Mouse (Mus musculus) embryonic facial prominence, embryonic 12.5 days (tissue): ENCODE measurements around the gene Smcp. TPM values are rescaled to one million over a fixed set of nuclear protein-coding genes. Genes with fewer than 3 reads are reported as not detected.

Source experiments
- ATAC-seq: fragments of 200-750 bp; cut with Nextera tagmentation; 2 replicates; pipeline ENCODE4 v1.8.0; 2017; ENCODE audit not compliant: insufficient number of reproducible peaks, insufficient read depth, low FRiP score, low TSS enrichment
- H3K27ac ChIP-seq: fragments of 300-500 bp; sonication (generic); 2 replicates; pipeline ENCODE4 v1.5.1; 2016; ENCODE audit warnings: mild to moderate bottlenecking
- H3K27me3 ChIP-seq: fragments of 300-500 bp; sonication (generic); 2 replicates; pipeline ENCODE4 v1.6.1; 2016; ENCODE audit warnings: mild to moderate bottlenecking, moderate library complexity
- H3K36me3 ChIP-seq: fragments of 300-500 bp; sonication (generic); 2 replicates; pipeline ENCODE4 v1.6.1; 2016; ENCODE audit warnings: mild to moderate bottlenecking
- H3K4me1 ChIP-seq: fragments of 300-500 bp; sonication (generic); 2 replicates; pipeline ENCODE4 v1.6.1; 2016
- H3K4me2 ChIP-seq: fragments of 300-500 bp; sonication (generic); replicated peaks from 2 replicates; pipeline ENCODE4 v1.6.1; 2016; ENCODE audit warnings: mild to moderate bottlenecking, moderate library complexity
- H3K4me3 ChIP-seq: fragments of 300-500 bp; sonication (generic); 2 replicates; pipeline ENCODE4 v1.5.1; 2016; ENCODE audit warnings: mild to moderate bottlenecking
- H3K9ac ChIP-seq: fragments of 300-500 bp; sonication (generic); 2 replicates; pipeline ENCODE4 v1.6.1; 2016; ENCODE audit warnings: mild to moderate bottlenecking, moderate library complexity
- H3K9me3 ChIP-seq: fragments of 300-500 bp; sonication (generic); 2 replicates; pipeline ENCODE4 v1.6.1; 2016; ENCODE audit warnings: mild to moderate bottlenecking, moderate library complexity
- WGBS: fragments of 180-500 bp; shearing (Covaris S2); methylation state at CpG from one replicate; pipeline ENCODE4 v1.1.7; 2016; 5-methylcytosine and 5-hydroxymethylcytosine counted together
- polyA plus RNA-seq: library from polyadenylated mRNA; unstranded; fragments of >200 nt; fragmentation: Nextera tagmentation; extraction: Ambion mirVana; gene quantifications from 2 replicates; pipeline ENCODE4 v1.2.1, GENCODE M21; 2016

Gene Smcp
- polyA plus RNA-seq, 1 experiment from 2014 or later: not detected

- H3K27ac ChIP-seq: no peak overlapping the region
- H3K4me1 ChIP-seq: no peaks in the 10 kb centered on the region
- no peak overlapping the region for H3K4me3 ChIP-seq
- H3K9me3 ChIP-seq: no peaks in the 10 kb centered on the region
- no peaks in the 10 kb centered on the region for H3K27me3 ChIP-seq
- H3K36me3 ChIP-seq: no peaks in the 10 kb centered on the region
- 58% methylated on average over 3 of the region's 3 CpGs for WGBS
- ATAC-seq: no peak
- no peak overlapping the region for H3K9ac ChIP-seq
- no peak overlapping the region for H3K4me2 ChIP-seq
Measured at GRCm38 (mm10) chr3:92583164-92583826, 5.5 kb downstream of the Smcp start.

- no peaks in the 10 kb centered on the region for H3K9me3 ChIP-seq
- no peak overlapping the region for H3K27ac ChIP-seq
- no peaks in the 10 kb centered on the region for H3K27me3 ChIP-seq
- no peak overlapping the region for H3K4me3 ChIP-seq
- no peak overlapping the region for H3K9ac ChIP-seq
- H3K4me2 ChIP-seq: no peak overlapping the region
- 88% methylated on average over 1 of the region's 1 CpGs for WGBS
- ATAC-seq: no peak
- no peaks in the 10 kb centered on the region for H3K4me1 ChIP-seq
- no peaks in the 10 kb centered on the region for H3K36me3 ChIP-seq
Measured at GRCm38 (mm10) chr3:92579508-92579907, 9.3 kb downstream of the Smcp start.

DNA sequence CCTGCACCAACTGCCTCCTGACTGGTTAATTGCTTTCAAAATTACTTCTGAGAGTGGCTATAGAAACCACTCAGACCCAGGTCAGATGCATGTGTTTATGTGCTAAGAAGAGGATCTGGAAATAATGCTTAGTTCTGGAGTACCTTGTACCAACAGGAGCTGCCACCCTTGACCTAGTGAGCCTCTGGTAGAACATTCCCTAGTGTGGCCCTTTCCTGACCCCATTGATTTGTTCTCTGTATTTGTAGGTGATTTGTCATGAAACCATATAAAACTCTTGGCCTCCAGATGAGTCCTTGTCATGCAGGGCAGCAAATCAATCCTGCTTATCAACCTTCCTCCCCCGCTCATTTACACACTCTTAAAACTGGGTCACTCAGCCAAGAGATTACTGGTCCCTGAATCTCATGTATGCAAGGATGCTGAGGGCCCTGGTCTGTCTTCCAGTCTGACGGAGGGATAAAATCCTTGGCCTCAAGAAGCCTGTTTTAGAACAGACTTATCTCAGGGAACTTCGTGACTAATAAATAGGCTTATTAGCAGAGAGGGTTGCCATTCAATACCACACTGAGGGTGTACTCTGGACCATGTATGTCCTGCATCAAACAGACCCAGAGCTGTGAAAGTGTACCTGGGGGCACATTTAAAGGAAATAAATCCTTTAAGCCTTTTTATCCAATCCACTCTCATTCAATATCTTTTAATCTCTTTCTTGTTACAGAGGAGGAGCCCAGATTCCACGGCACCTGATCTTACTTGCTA lies 10.0 kb downstream of the Smcp start:
- Histone ChIP-seq H3K4me3 (no peak overlapping the region), H3K9ac (no peak overlapping the region), H3K9me3 (no peaks in the 10 kb centered on the region), H3K27me3 (no peaks in the 10 kb centered on the region), H3K4me1 (no peaks in the 10 kb centered on the region), H3K36me3 (no peaks in the 10 kb centered on the region), H3K27ac (no peak overlapping the region), H3K4me2 (no peak overlapping the region)
- ATAC-seq: no peak
- 73% methylated on average over 4 of the region's 4 CpGs for WGBS

- Histone ChIP-seq H3K27me3 (no peaks in the 10 kb centered on the region), H3K36me3 (no peaks in the 10 kb centered on the region), H3K9me3 (no peaks in the 10 kb centered on the region), H3K9ac (no peak within 1 kb of the TSS), H3K27ac (no peak within 1 kb of the TSS), H3K4me1 (no peaks in the 10 kb centered on the region), H3K4me2 (no peak within 1 kb of the TSS), H3K4me3 (no peak within 1 kb of the TSS)
- ATAC-seq: no peak
- WGBS: 82% methylated on average over 1 of the region's 1 CpGs
Measured at GRCm38 (mm10) chr3:92573449-92574041, 15.3 kb downstream of the Smcp start, which contains the start of gene Ivl. Ivl (minus strand) TSS chr3:92573735.

DNA sequence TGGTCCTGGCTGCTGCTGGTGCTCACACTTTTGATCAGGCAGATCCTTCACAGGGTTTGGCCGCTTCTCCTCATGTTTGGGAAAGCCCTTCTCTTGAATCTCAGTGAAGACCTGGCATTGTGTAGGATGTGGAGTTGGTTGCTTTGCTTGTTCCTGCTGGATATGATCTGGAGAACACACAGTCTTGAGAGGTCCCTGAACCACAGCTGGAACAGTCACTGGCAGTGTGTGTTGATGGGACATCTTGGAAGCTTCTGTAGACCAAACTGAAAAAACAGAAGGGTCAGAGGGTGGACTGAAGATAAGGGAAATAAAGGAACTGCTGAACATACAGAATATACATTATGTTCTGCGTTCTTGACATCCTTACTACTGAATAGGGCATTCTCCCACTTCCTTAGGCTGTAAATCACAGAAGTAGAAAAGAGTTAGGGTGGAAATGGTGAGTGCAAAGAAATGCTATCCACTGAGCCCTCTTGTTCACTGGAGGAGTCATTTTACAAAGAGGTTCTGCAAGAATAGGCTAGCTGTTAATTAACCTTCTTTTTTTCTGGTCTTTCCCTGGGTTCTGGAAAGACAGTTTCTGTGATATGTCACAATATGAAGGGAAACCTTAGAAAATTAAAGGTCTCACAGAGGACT lies 16.2 kb downstream of the Smcp start:
- Histone ChIP-seq H3K9ac (no peak overlapping the region), H3K9me3 (no peaks in the 10 kb centered on the region), H3K36me3 (no peaks in the 10 kb centered on the region), H3K27me3 (no peaks in the 10 kb centered on the region), H3K27ac (no peak overlapping the region), H3K4me1 (no peaks in the 10 kb centered on the region), H3K4me2 (no peak overlapping the region), H3K4me3 (no peak overlapping the region)
- 63% methylated on average over 2 of the region's 2 CpGs for WGBS
- no peak for ATAC-seq

GRCm38 (mm10) chr3:92568752-92569151 lies 20.0 kb downstream of the Smcp start:
- no peak overlapping the region for H3K27ac ChIP-seq
- ATAC-seq: no peak
- H3K4me1 ChIP-seq: no peaks in the 10 kb centered on the region
- H3K27me3 ChIP-seq: no peaks in the 10 kb centered on the region
- H3K9me3 ChIP-seq: no peaks in the 10 kb centered on the region
- 91% methylated on average over 2 of the region's 2 CpGs for WGBS
- no peak overlapping the region for H3K9ac ChIP-seq
- no peak overlapping the region for H3K4me3 ChIP-seq
- no peaks in the 10 kb centered on the region for H3K36me3 ChIP-seq
- H3K4me2 ChIP-seq: no peak overlapping the region

- no peak for ATAC-seq
- H3K4me2 ChIP-seq: no peak overlapping the region
- H3K27ac ChIP-seq: no peak overlapping the region
- H3K4me3 ChIP-seq: no peak overlapping the region
- H3K9ac ChIP-seq: no peak overlapping the region
- H3K9me3 ChIP-seq: no peaks in the 10 kb centered on the region
- no peaks in the 10 kb centered on the region for H3K27me3 ChIP-seq
- H3K36me3 ChIP-seq: no peaks in the 10 kb centered on the region
- no peaks in the 10 kb centered on the region for H3K4me1 ChIP-seq
Measured at GRCm38 (mm10) chr3:92565418-92565817, 23.4 kb downstream of the Smcp start.

DNA sequence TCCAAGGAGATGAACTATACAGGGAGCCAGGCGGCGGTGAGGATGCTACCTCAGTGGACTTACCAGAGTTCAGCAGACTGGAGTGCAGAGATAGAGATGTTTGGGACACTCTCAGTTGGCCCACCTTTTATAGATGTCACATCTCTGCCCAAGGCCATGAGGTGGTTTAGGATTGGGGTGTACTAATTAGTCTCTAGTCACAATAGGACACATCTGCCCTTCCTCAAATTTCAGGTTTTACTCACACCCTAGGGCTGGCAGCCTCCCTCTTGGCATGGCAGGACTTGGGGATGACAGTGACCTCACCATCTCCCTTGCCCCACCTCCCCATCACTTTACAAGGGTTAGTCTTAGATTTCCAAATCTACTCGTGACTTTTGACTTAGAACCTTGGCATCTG lies 54.4 kb downstream of the Smcp start, which contains the start of gene 2310046K23Rik:
TSS of gene 2310046K23Rik (minus strand) at position 101 of the 400 bp plus-strand sequence.
- Histone ChIP-seq H3K4me2 (no peak within 1 kb of the TSS), H3K4me3 (no peak within 1 kb of the TSS), H3K27ac (no peak within 1 kb of the TSS), H3K36me3 (no peaks in the 10 kb centered on the region), H3K27me3 (no peaks in the 10 kb centered on the region), H3K9me3 (no peaks in the 10 kb centered on the region), H3K4me1 (no peaks in the 10 kb centered on the region), H3K9ac (no peak within 1 kb of the TSS)
- ATAC-seq: no peak
- 93% methylated on average over 3 of the region's 3 CpGs for WGBS

Other genes starting within 250 kb of the Smcp start
- gene Sprr2d, start 249.9 kb downstream of the Smcp start, polyA plus RNA-seq: not detected in 2 replicates
- not detected in 2 replicates for gene Sprr2e, start 236.9 kb downstream of the Smcp start, polyA plus RNA-seq
- not detected in 2 replicates for gene Sprr2f, start 223.8 kb downstream of the Smcp start, polyA plus RNA-seq
- gene Sprr2h, start 203.3 kb downstream of the Smcp start, polyA plus RNA-seq: not detected in 2 replicates
- not detected in 2 replicates for gene Sprr2i, start 181.0 kb downstream of the Smcp start, polyA plus RNA-seq
- gene Sprr2j-ps, start 170.9 kb downstream of the Smcp start, polyA plus RNA-seq: not detected in 2 replicates
- 5.9 and 7.5 TPM in 2 replicates for gene Gm9774, start 159.6 kb downstream of the Smcp start, polyA plus RNA-seq
- not detected in 2 replicates for gene Sprr2k, start 156.4 kb downstream of the Smcp start, polyA plus RNA-seq
- gene Sprr1b, start 150.2 kb downstream of the Smcp start, polyA plus RNA-seq: not detected in 2 replicates
- gene Sprr3, start 130.3 kb downstream of the Smcp start, polyA plus RNA-seq: not detected in 2 replicates
- 0.29 and 0.55 TPM in 2 replicates for gene Sprr1a, start 103.1 kb downstream of the Smcp start, polyA plus RNA-seq
- not detected in 2 replicates for gene Sprr4, start 88.5 kb downstream of the Smcp start, polyA plus RNA-seq
- gene 2310046K23Rik, start 54.5 kb downstream of the Smcp start, polyA plus RNA-seq: not detected in 2 replicates
- gene Ivl, start 15.3 kb downstream of the Smcp start, polyA plus RNA-seq: not detected in 2 replicates
- gene 2210017I01Rik, start 18.5 kb upstream of the Smcp start, polyA plus RNA-seq: not detected in 2 replicates
- gene Lce6a, start 32.7 kb upstream of the Smcp start, polyA plus RNA-seq: not detected in 2 replicates
- not detected in 2 replicates for gene Lce1a1, start 59.3 kb upstream of the Smcp start, polyA plus RNA-seq
- not detected in 2 replicates for gene Lce1b, start 67.9 kb upstream of the Smcp start, polyA plus RNA-seq
- gene Lce1a2, start 81.3 kb upstream of the Smcp start, polyA plus RNA-seq: not detected in 2 replicates
- gene Lce1c, start 90.2 kb upstream of the Smcp start, polyA plus RNA-seq: not detected in 2 replicates
- not detected in 2 replicates for gene Lce1d, start 98.2 kb upstream of the Smcp start, polyA plus RNA-seq
- gene Lce1e, start 120.1 kb upstream of the Smcp start, polyA plus RNA-seq: not detected in 2 replicates
- not detected in 2 replicates for gene Lce1f, start 131.4 kb upstream of the Smcp start, polyA plus RNA-seq
- not detected in 2 replicates for gene Gm38119, start 150.1 kb upstream of the Smcp start, polyA plus RNA-seq
- not detected in 2 replicates for gene Lce1g, start 163.3 kb upstream of the Smcp start, polyA plus RNA-seq
- gene Lce1h, start 176.1 kb upstream of the Smcp start, polyA plus RNA-seq: not detected in 2 replicates
- gene Lce1i, start 189.9 kb upstream of the Smcp start, polyA plus RNA-seq: not detected in 2 replicates
- gene Lce1j, start 201.5 kb upstream of the Smcp start, polyA plus RNA-seq: not detected in 2 replicates
- not detected in 2 replicates for gene Lce1k, start 218.9 kb upstream of the Smcp start, polyA plus RNA-seq
- gene Kprp, start 238.2 kb upstream of the Smcp start, polyA plus RNA-seq: not detected in 2 replicates